Mouse (Mus musculus) A20 (cell line): ENCODE results near the gene Mei4.

Experiments
- DNase-seq: peaks from one replicate; pipeline ENCODE4 v3.0.0-alpha.2; 2011; ENCODE audit warnings: low read depth, low spot score

The Mei4 gene

GRCm38 (mm10) chr9:82136119-82136518, 272.6 kb downstream of the Mei4 start:
- no peak for DNase-seq

GRCm38 (mm10) chr9:82160143-82160542, 296.7 kb downstream of the Mei4 start:
- DNase-seq, result no peak

GRCm38 (mm10) chr9:82162415-82162814, 298.9 kb downstream of the Mei4 start:
- DNase-seq, result no peak

GRCm38 (mm10) chr9:82217976-82218375, 354.5 kb downstream of the Mei4 start:
- no peak for DNase-seq

DNA sequence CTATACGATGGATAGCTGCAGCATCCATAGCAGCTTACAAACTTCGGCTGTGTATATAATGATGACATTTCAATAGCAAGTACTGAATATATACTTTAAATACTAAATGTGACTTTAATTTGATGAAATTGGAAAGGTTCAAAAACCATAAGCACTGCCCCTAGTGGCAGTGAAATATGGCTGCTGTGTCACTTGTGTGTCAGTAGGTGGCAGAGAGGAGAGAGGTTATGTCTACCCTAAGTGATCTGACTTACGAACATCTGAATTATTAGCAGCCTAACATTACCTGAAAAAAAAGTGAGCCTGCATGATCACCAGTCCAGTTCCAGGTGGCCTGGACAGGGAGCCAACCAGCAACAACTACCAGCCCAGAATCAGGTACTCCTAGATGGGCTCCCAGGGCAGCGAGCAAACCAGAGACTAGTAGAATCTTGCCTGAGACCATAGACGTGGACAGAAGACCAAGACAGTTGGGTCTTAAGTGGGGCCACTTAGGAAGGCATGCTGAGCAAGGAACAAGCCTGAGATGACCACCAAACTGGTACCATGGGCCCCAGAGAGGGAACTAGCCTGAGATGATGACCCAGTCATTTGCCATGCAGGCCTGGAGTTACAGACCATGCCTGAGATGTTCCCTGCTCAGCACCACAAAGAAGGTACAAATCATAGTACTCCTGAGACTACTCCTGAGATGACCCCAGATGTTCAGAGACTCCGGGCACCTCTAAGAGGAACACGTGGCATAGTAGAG, 384.4 kb downstream of the Mei4 start:
- DNase-seq, result peak; percentile 52
